Mouse (Mus musculus): ENCODE data around the gene Hykk. TPM values are rescaled to one million over a fixed set of nuclear protein-coding genes. Genes with fewer than 3 reads are reported as not detected.
A peak's percentile ranks its signal among the peaks of the same experiment; 100 is the strongest.

Gene Hykk
- 0.04 TPM for polyA plus RNA-seq (2012; fragmentation: generic; extraction: Trizol)

DNA sequence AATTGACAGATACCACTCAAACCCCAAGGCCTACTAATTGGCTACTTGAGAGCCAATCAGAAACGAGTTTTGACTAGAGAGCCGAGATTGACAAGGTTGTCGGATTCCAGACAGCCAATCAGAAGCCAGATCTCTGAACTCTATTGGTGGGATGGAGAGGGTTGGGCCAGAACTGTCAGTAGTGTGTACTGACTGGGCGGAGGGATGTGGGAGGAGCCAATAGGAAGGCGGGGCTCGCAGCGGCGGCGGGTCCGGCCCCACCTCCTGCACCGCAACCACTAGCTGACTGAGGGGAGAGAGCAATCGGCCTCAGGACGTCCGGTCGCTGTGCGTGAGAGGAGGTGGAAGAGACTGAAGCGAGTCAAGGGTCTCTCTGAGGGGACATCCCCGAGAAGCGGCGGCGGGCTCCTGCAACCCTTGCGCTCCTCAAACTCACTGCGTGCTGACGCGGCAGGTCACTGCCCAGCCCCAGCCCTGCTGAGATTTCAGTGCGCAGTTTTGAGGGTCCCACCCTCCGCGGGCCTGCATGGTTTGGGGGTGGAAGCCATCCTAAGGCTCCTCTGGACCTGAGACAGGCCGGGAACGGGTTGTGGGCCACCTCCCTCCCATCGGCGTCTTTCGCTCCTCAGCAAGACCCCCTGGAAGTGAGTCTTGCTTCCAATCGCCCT lies at the start of gene Hykk:
Hykk (plus strand) TSS at position 274 of the 668 bp plus-strand sequence.
- no peak for TF ChIP-seq TCF3 (IDR thresholded peaks at IDR 0.05; ENCODE audit: insufficient read length, low read depth)
- TF ChIP-seq POLR2A (IDR thresholded peaks at IDR 0.05; ENCODE audit: insufficient read length, low read depth), result peak; percentile 47
- no peak for TF ChIP-seq MYOD1 (IDR thresholded peaks at IDR 0.05; ENCODE audit: control insufficient read depth in 1 of 3, insufficient read length in 2 of 3, low read depth in 2 of 3)
- TF ChIP-seq CEBPB (IDR thresholded peaks at IDR 0.05; ENCODE audit: insufficient read depth, poor library complexity, severe bottlenecking), result no peak
- no peak for TF ChIP-seq E2F4 (IDR thresholded peaks at IDR 0.05; ENCODE audit: insufficient read depth)
- TF ChIP-seq SRF (IDR thresholded peaks at IDR 0.05; ENCODE audit: control insufficient read depth, insufficient read length, low read depth), result no peak
- peak within 1 kb of the TSS; percentile 4 for H3K4me3 ChIP-seq
- no peaks in the 10 kb centered on the region for H3K27me3 ChIP-seq (ENCODE audit: control insufficient read depth, insufficient read depth, insufficient read length)
- H3K36me3 ChIP-seq (ENCODE audit: control insufficient read depth, insufficient read depth), result no peaks in the 10 kb centered on the region
- H3K4me2 ChIP-seq (ENCODE audit: low read depth), result peak within 1 kb of the TSS; percentile 34
- no peak within 1 kb of the TSS for H3ac ChIP-seq (ENCODE audit: control insufficient read depth, insufficient read length)
- no peaks in the 10 kb centered on the region for H3K79me2 ChIP-seq (ENCODE audit: control insufficient read depth, insufficient read depth)

GRCm38 (mm10) chr9:54878759-54879158 lies 38.3 kb upstream of the Hykk start:
- Histone ChIP-seq H3K4me2 (ENCODE audit: low read depth) (no peak overlapping the region), H3ac (ENCODE audit: control insufficient read depth, insufficient read length) (no peak overlapping the region), H3K4me3 (no peak overlapping the region), H3K27me3 (ENCODE audit: control insufficient read depth, insufficient read depth, insufficient read length) (no peaks in the 10 kb centered on the region), H3K36me3 (ENCODE audit: control insufficient read depth, insufficient read depth) (peaks cover 30% of the 10 kb centered on the region), H3K79me2 (ENCODE audit: control insufficient read depth, insufficient read depth) (peaks cover 77% of the 10 kb centered on the region)
- TF ChIP-seq CEBPB (IDR thresholded peaks at IDR 0.05; ENCODE audit: insufficient read depth, poor library complexity, severe bottlenecking) (no peak), USF1 (IDR thresholded peaks at IDR 0.05; ENCODE audit: low read depth) (no peak), MYOD1 (IDR thresholded peaks at IDR 0.05; ENCODE audit: control insufficient read depth in 1 of 3, insufficient read length in 2 of 3, low read depth in 2 of 3) (no peak), SRF (IDR thresholded peaks at IDR 0.05; ENCODE audit: control insufficient read depth, insufficient read length, low read depth) (no peak), MAX (IDR thresholded peaks at IDR 0.05; ENCODE audit: low read depth) (no peak), REST (IDR thresholded peaks at IDR 0.05; ENCODE audit: insufficient read depth, insufficient read length) (no peak), MYOG (IDR thresholded peaks at IDR 0.05; ENCODE audit: control insufficient read depth in 1 of 3, insufficient read depth in 1 of 3, insufficient read length in 2 of 3, low read depth in 2 of 3) (no peak), E2F4 (IDR thresholded peaks at IDR 0.05; ENCODE audit: insufficient read depth) (no peak), TCF3 (IDR thresholded peaks at IDR 0.05; ENCODE audit: insufficient read length, low read depth) (no peak), POLR2A (IDR thresholded peaks at IDR 0.05; ENCODE audit: insufficient read length, low read depth) (no peak), POLR2AphosphoS2 (IDR thresholded peaks at IDR 0.05; ENCODE audit: insufficient read length, low read depth) (no peak), TCF12 (IDR thresholded peaks at IDR 0.05; ENCODE audit: insufficient read depth, poor library complexity, severe bottlenecking) (no peak)

DNA sequence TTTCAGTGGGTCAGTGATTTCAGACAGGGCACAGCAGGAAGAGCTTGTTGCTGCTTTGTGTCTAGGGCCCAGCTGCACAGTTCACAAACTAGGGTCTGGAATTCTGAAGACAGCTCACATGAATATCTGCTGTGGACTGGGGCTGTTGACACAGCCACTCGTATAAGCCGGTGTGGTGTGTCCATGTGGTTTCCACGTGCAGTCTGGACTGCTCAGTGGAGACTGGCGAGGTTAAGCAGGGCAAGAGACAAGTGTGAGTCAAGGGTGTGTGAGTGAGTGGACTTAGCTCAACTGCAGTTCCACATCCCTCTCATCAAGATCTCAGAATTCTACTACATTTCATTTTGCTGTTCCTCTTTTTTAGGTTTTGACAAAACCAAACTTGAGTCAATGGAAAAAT lies 25.0 kb upstream of the Hykk start:
- Histone ChIP-seq H3K36me3 (ENCODE audit: control insufficient read depth, insufficient read depth) (peaks cover 60% of the 10 kb centered on the region), H3K4me3 (no peak overlapping the region), H3K4me2 (ENCODE audit: low read depth) (no peak overlapping the region), H3ac (ENCODE audit: control insufficient read depth, insufficient read length) (no peak overlapping the region), H3K27me3 (ENCODE audit: control insufficient read depth, insufficient read depth, insufficient read length) (no peaks in the 10 kb centered on the region), H3K79me2 (ENCODE audit: control insufficient read depth, insufficient read depth) (no peaks in the 10 kb centered on the region)
- no peak for TF ChIP-seq MAX (IDR thresholded peaks at IDR 0.05; ENCODE audit: low read depth)
- TF ChIP-seq CEBPB (IDR thresholded peaks at IDR 0.05; ENCODE audit: insufficient read depth, poor library complexity, severe bottlenecking), result no peak
- TF ChIP-seq TCF12 (IDR thresholded peaks at IDR 0.05; ENCODE audit: insufficient read depth, poor library complexity, severe bottlenecking), result no peak
- TF ChIP-seq REST (IDR thresholded peaks at IDR 0.05; ENCODE audit: insufficient read depth, insufficient read length), result no peak
- TF ChIP-seq SRF (IDR thresholded peaks at IDR 0.05; ENCODE audit: control insufficient read depth, insufficient read length, low read depth), result no peak
- no peak for TF ChIP-seq POLR2AphosphoS2 (IDR thresholded peaks at IDR 0.05; ENCODE audit: insufficient read length, low read depth)
- TF ChIP-seq MYOG (IDR thresholded peaks at IDR 0.05; ENCODE audit: control insufficient read depth in 1 of 3, insufficient read depth in 1 of 3, insufficient read length in 2 of 3, low read depth in 2 of 3), result no peak
- TF ChIP-seq POLR2A (IDR thresholded peaks at IDR 0.05; ENCODE audit: insufficient read length, low read depth), result no peak
- TF ChIP-seq USF1 (IDR thresholded peaks at IDR 0.05; ENCODE audit: low read depth), result no peak
- TF ChIP-seq MYOD1 (IDR thresholded peaks at IDR 0.05; ENCODE audit: control insufficient read depth in 1 of 3, insufficient read length in 2 of 3, low read depth in 2 of 3), result no peak

- Histone ChIP-seq H3K4me2 (ENCODE audit: low read depth) (no peak overlapping the region), H3K27me3 (ENCODE audit: control insufficient read depth, insufficient read depth, insufficient read length) (no peaks in the 10 kb centered on the region), H3K4me3 (no peak overlapping the region), H3ac (ENCODE audit: control insufficient read depth, insufficient read length) (no peak overlapping the region), H3K36me3 (ENCODE audit: control insufficient read depth, insufficient read depth) (peaks cover 63% of the 10 kb centered on the region), H3K79me2 (ENCODE audit: control insufficient read depth, insufficient read depth) (no peaks in the 10 kb centered on the region)
- TF ChIP-seq SRF (IDR thresholded peaks at IDR 0.05; ENCODE audit: control insufficient read depth, insufficient read length, low read depth) (no peak), TCF12 (IDR thresholded peaks at IDR 0.05; ENCODE audit: insufficient read depth, poor library complexity, severe bottlenecking) (no peak), POLR2AphosphoS2 (IDR thresholded peaks at IDR 0.05; ENCODE audit: insufficient read length, low read depth) (no peak), REST (IDR thresholded peaks at IDR 0.05; ENCODE audit: insufficient read depth, insufficient read length) (no peak), MYOD1 (IDR thresholded peaks at IDR 0.05; ENCODE audit: control insufficient read depth in 1 of 3, insufficient read length in 2 of 3, low read depth in 2 of 3) (no peak), POLR2A (IDR thresholded peaks at IDR 0.05; ENCODE audit: insufficient read length, low read depth) (no peak), E2F4 (IDR thresholded peaks at IDR 0.05; ENCODE audit: insufficient read depth) (no peak), USF1 (IDR thresholded peaks at IDR 0.05; ENCODE audit: low read depth) (no peak), CEBPB (IDR thresholded peaks at IDR 0.05; ENCODE audit: insufficient read depth, poor library complexity, severe bottlenecking) (no peak), TCF3 (IDR thresholded peaks at IDR 0.05; ENCODE audit: insufficient read length, low read depth) (no peak), MYOG (IDR thresholded peaks at IDR 0.05; ENCODE audit: control insufficient read depth in 1 of 3, insufficient read depth in 1 of 3, insufficient read length in 2 of 3, low read depth in 2 of 3) (no peak), MAX (IDR thresholded peaks at IDR 0.05; ENCODE audit: low read depth) (no peak)
Observed at GRCm38 (mm10) chr9:54897097-54897496, 20.0 kb upstream of the Hykk start.

Measured in myocyte (in vitro differentiated cells).